Mouse (Mus musculus) liver, postnatal 0 days (tissue): ENCODE measurements at regions not wholly inside any gene's neighbourhood (a gene's known extent, or its start where the extent isn't known, plus 50 kb on each side); places are given as distances from the start of the nearest gene placed in this dataset.
"Not testable (repeated sequence)": the region's sequence is repeated elsewhere in the genome, so short reads cannot be mapped to it uniquely, and the experiment has no call there.

Experiments used
- ATAC-seq: fragments of 200-750 bp; cut with Nextera tagmentation; 2 replicates; pipeline ENCODE4 v1.8.0; 2017; ENCODE audit warnings: mild to moderate bottlenecking, moderate library complexity
- DNase-seq: peaks from one replicate; pipeline ENCODE4 v3.0.0-alpha.2; 2016
- H3K27ac ChIP-seq: fragments of 300-500 bp; sonication (generic); 2 replicates; pipeline ENCODE4 v1.5.1; 2014; ENCODE audit warnings: antibody characterized with exemption, moderate library complexity, mild to moderate bottlenecking, low read depth
- H3K27me3 ChIP-seq: fragments of 300-500 bp; sonication (generic); 2 replicates; pipeline ENCODE4 v1.6.1; 2014; ENCODE audit warnings: low read length, control low read depth, mixed read lengths; ENCODE audit not compliant: insufficient read depth
- H3K36me3 ChIP-seq: fragments of 300-500 bp; sonication (generic); replicated peaks from 2 replicates; pipeline ENCODE4 v1.6.1; 2014; ENCODE audit warnings: mild to moderate bottlenecking, control low read depth, low read length, moderate library complexity, mixed read lengths; ENCODE audit not compliant: insufficient read depth
- H3K4me1 ChIP-seq: fragments of 300-500 bp; sonication (generic); 2 replicates; pipeline ENCODE4 v1.6.1; 2014; ENCODE audit warnings: antibody characterized with exemption, mild to moderate bottlenecking, control low read depth; ENCODE audit not compliant: insufficient read depth
- H3K4me2 ChIP-seq: fragments of 300-500 bp; sonication (generic); 2 replicates; pipeline ENCODE4 v1.6.1; 2014; ENCODE audit warnings: low read depth, mild to moderate bottlenecking, low read length, moderate library complexity, mixed read lengths
- H3K4me3 ChIP-seq: fragments of 300-500 bp; sonication (generic); 2 replicates; pipeline ENCODE4 v1.5.1; 2014; ENCODE audit warnings: low read depth, low read length
- H3K9ac ChIP-seq: fragments of 300-500 bp; sonication (generic); replicated peaks from 2 replicates; pipeline ENCODE4 v1.6.1; 2014; ENCODE audit warnings: mild to moderate bottlenecking, moderate library complexity
- H3K9me3 ChIP-seq: fragments of 300-500 bp; sonication (generic); 2 replicates; pipeline ENCODE4 v1.6.1; 2016; ENCODE audit warnings: mild to moderate bottlenecking, control low read depth, low read length, mixed read lengths
- CTCF ChIP-seq: sonication (generic); IDR thresholded peaks from 2 replicates; pipeline ENCODE4 v1.5.1; 2016; ENCODE audit warnings: antibody characterized with exemption, low read depth
- WGBS: fragments of 180-500 bp; shearing (Covaris S2); extraction: QIAGEN DNeasy Blood & Tissue Kit; methylation state at CpG from one replicate; pipeline ENCODE4 v1.1.7; 2014; ENCODE audit not compliant: insufficient replicate concordance; 5-methylcytosine and 5-hydroxymethylcytosine counted together

GRCm38 (mm10) chrX:91059251-91059650, 167.3 kb downstream of the Gm44 start:
- not testable (repeated sequence) for H3K4me2 ChIP-seq, H3K4me3 ChIP-seq, H3K4me1 ChIP-seq, H3K27ac ChIP-seq, H3K36me3 ChIP-seq, H3K27me3 ChIP-seq, H3K9ac ChIP-seq, ATAC-seq, H3K9me3 ChIP-seq
- DNase-seq = peak; percentile 12
- WGBS = 43% methylated on average over 3 of the region's 3 CpGs
- peak; percentile 37 for TF ChIP-seq CTCF

- not testable (repeated sequence) for H3K36me3 ChIP-seq, H3K9me3 ChIP-seq, DNase-seq, H3K27ac ChIP-seq, H3K27me3 ChIP-seq, H3K4me1 ChIP-seq, H3K4me2 ChIP-seq, H3K9ac ChIP-seq, H3K4me3 ChIP-seq, ATAC-seq
- WGBS = 30% methylated on average over 4 of the region's 4 CpGs
Measured at GRCm38 (mm10) chrX:91085137-91085536, 193.2 kb downstream of the Gm44 start.
